Mouse (Mus musculus): ENCODE data around the gene Hibch.

Hibch gene

GRCm38 (mm10) chr1:52844782-52845665 lies at the start of gene Hibch:
Hibch (plus strand) TSS chr1:52844929.
- DNase-seq (ENCODE audit: low spot score): peak; percentile 100

DNA sequence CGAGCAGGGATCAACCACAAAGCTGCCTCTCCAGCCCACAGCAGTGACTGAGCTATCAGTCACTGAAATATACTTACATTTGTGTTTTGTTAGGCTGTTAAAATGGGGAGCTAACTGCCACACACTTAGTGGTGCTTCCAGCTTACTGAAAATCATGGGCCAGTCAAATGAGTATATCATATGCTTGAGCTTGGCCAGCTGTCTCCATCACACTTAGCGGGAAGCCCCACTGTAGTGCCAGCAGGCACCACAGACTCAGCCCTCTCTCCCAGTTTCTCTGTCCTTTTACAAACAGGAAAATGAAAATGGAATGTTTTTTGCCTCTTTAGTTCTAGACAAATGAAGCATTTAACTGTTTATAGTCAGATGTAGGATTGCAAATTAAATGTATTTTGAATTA lies 48.8 kb upstream of the Hibch start:
- DNase-seq (ENCODE audit: low spot score): no peak

GRCm38 (mm10) chr1:52799056-52799726 lies 45.5 kb upstream of the Hibch start:
- peak; percentile 76 for DNase-seq (ENCODE audit: low spot score)

- no peak for DNase-seq (ENCODE audit: low spot score)
These were observed 45.0 kb upstream of the Hibch start for GRCm38 (mm10) chr1:52799772-52800171.

DNA sequence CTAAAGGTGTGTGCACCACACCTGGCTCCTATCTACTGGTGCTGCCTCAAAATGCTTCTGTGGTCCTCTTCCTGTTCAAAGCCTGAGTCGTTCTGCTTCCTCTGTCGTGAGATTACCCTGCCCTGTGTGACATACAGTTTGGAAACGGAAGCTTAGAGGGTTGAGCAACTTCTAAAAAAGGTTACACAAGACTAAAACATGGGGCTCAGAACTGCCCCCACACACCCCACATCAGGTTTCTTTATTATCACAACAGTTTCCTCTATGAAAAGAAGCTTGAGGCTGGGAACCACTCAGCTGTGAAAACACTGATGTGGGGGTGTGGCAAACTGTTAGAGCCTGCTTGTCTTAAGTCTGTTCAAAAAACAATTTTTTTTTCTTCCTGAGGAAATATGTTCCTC lies 44.4 kb upstream of the Hibch start:
- peak; percentile 79 for DNase-seq (ENCODE audit: low spot score)

- no peak for DNase-seq (ENCODE audit: low spot score)
These were observed 43.1 kb upstream of the Hibch start for GRCm38 (mm10) chr1:52801651-52802050.

DNA sequence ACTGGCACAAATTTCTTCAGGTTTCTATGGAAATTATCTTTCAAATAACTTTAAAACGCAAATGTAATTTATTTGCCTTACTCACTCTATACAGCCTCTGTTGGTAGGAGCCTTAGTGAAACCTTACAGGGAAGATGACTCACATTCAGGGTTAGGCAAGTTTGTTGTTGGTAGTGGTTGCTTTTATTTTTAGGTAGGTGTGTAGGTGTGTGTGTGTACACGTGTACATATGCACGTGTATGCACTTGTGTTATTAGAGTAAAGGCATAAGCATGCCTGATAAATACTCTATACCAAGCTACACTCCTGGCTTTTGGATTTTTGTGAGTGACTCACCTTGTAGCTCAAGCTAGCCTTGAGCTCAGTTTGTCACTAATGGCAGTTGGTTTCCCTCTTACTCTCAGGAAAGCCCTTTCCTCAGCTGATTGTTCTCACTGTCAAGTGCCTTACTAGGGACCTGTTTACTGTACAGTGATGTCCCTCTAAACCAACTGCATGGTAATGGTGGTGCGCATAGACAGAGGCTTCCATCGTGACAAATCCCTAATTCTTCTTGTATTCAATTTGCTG lies 42.2 kb upstream of the Hibch start:
- no peak for DNase-seq (ENCODE audit: low spot score)

GRCm38 (mm10) chr1:52805041-52805440 lies 39.7 kb upstream of the Hibch start:
- no peak for DNase-seq (ENCODE audit: low spot score)

GRCm38 (mm10) chr1:52808456-52808855 lies 36.3 kb upstream of the Hibch start:
- DNase-seq (ENCODE audit: low spot score): no peak

- DNase-seq (ENCODE audit: low spot score): no peak
These were observed 28.4 kb upstream of the Hibch start for GRCm38 (mm10) chr1:52816232-52816891.

DNA sequence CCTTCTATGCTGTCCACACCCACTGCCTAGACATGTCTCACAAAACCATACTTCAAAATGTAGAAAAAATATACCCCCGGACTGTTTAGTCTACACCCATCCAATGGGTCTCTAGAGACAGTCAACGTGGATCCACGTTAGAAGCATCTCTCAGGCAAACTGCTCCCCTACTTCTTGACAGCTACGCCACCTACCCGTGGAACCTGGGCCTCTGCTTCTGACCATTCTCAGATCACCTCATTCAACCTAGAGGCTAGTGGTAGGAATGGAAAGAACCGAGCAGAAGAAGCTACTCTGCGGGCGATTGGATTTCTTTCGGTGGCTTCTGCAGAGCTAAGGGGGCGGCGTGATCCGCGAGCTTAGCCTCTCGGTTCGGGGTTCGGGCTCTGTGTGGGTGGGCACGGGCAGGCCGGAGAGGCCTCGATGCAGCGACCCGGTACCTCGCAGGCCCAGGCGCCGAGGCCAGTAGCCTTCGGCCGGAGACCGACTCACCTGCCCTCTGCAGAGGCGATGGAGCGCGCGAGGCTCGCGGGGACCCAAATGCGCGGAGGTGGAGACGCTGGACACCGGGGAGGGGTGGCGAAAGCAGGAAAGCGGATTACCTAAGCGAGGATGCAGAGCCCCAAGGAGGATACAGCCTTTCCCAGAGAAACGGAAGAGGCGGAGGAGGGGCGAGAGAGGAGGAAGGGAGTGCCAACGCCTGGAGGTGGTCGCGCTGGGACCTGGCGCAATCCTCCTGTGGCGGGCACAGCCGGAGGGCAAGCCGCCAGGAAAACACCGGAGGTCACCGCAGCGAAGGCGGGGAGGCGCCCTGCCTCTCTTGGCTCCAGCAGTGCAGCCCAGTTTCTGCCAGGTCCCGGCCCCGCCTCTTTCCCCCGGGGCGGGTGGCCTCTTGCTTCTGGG lies 27.6 kb upstream of the Hibch start, which contains the start of gene Inpp1:
TSS of gene Inpp1 (minus strand) at position 779 of the 903 bp plus-strand sequence.
- peak; percentile 75 for DNase-seq (ENCODE audit: low spot score)

DNA sequence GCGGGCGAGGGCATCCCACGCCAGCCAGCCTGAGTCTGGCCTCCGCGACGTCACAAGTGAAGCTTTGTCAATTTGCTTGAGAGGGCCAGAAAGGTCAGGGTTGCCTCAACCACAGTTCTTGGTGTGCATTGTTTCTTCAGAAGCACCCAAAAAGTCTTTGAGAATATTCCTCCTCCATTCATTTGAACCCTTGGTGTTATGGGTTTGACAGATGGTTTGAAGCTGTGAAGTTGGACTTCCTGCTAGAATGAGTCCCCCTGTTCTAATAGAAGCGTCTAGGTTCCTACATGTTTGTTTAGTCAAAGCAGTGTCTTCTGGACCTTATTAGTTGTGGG lies 26.9 kb upstream of the Hibch start:
- no peak for DNase-seq (ENCODE audit: low spot score)

DNA sequence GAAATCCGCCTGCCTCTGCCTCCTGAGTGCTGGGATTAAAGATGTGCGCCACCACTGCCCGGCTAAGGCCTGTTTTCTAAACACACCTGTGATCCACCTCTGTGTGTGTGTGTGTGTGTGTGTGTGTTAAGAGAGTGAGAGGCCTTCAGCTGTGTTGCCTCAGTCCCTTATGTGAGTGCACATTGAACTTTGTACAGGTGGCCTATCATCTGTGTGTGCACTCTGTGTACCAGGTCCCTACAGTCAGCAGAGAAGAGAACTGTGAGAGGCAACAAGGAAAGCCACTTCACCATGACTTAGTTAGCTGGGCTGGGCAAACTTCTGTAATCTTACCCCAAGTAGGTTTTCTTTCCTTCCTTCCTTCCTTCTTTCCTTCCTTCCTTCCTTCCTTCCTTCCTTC lies 5.6 kb upstream of the Hibch start:
- no peak for DNase-seq (ENCODE audit: low spot score)

DNA sequence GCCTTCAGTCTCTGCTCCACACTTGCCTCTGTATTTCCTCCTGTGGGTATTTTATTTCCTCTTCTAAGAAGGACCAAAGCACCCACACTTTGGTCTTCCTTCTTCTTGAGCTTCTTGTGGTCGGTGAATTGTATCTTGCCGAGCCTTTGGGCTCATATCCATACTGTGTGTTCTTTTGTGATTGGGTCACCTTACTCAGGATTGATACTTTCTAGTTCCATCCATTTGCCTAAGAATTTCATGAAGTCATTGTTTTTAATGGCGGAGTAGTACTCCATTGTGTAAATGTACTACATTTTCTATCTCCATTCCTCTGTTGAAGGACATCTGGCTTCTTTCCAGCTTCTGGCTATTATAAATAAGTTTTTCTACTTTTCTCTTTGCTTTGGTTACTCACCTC lies 375 bp upstream of the Hibch start:
- DNase-seq (ENCODE audit: low spot score): no peak

GRCm38 (mm10) chr1:52846556-52846955 lies 1.8 kb downstream of the Hibch start:
- no peak for DNase-seq (ENCODE audit: low spot score)

GRCm38 (mm10) chr1:52849422-52849821 lies 4.7 kb downstream of the Hibch start:
- no peak for DNase-seq (ENCODE audit: low spot score)

DNA sequence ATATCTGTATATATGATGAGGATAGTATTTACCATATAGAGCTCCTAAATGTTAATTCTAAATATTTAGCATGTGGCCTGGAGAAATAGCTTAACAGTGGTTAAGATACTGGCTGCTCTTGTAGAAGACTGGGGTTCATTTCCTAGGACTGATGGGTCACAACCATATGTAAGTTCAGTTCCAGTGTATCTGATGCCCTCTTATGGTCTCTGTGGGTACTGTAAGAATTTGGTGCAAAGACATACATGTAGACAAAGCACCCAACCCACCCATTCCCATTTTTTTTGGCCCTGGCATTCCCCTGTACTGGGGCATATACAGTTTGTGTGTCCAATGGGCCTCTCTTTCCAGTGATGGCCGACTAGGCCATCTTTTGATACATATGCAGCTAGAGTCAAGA lies 9.3 kb downstream of the Hibch start:
- peak; percentile 52 for DNase-seq (ENCODE audit: low spot score)

DNA sequence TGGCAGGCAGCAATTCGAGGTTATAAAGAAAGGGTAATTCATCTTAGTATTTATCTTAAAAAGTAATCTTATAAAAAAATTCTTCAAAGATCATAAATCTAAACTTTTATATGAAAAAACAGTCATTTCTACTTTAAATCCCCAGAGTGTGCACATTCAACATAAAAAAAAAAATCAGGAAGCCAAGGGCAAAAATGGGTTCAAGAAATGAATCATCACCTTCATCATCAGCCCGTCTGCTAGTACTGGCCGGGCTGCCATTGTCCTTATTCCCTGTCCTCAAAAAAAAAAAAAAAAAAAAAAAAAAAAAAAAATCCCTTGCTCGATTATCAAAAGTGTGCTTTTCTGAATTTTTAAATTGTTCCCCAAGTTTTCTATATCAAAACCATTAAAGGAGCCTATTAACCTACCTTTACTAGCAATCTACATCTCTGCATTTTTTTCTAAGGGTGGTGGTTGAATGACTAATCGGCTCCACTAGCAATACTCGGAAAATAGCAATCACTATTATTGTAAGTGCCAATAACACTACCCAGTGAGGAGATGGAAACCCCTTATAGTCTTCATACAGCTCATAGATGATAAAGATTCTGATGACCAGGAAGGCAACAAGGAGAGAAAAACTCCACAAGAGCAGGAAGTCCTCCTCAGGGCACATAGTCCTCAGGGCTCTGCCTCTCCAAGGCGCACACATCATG lies 11.3 kb downstream of the Hibch start:
- DNase-seq (ENCODE audit: low spot score): no peak

GRCm38 (mm10) chr1:52864220-52864619 lies 19.5 kb downstream of the Hibch start:
- no peak for DNase-seq (ENCODE audit: low spot score)

- DNase-seq (ENCODE audit: low spot score): no peak
These were observed 21.3 kb downstream of the Hibch start for GRCm38 (mm10) chr1:52866007-52866406.

GRCm38 (mm10) chr1:52867876-52868275 lies 23.1 kb downstream of the Hibch start:
- no peak for DNase-seq (ENCODE audit: low spot score)
